Mouse (Mus musculus) heart, embryonic 16.5 days (tissue): ENCODE results near the gene Tbc1d30. TPM values are rescaled to one million over a fixed set of nuclear protein-coding genes. Genes with fewer than 3 reads are reported as not detected.
A peak's percentile ranks its signal among the peaks of the same experiment; 100 is the strongest.

Experiments
- ATAC-seq: fragments of 200-750 bp; cut with Nextera tagmentation; replicated peaks from 2 replicates; pipeline ENCODE4 v1.8.0; 2017; ENCODE audit warnings: moderate number of reproducible peaks; ENCODE audit not compliant: insufficient read depth, low FRiP score; ENCODE audit errors: extremely low read depth
- H3K27ac ChIP-seq: fragments of 300-500 bp; sonication (generic); 2 replicates; pipeline ENCODE4 v1.5.1; 2014; ENCODE audit warnings: mild to moderate bottlenecking, low read length, control low read depth, moderate library complexity
- H3K27me3 ChIP-seq: fragments of 300-500 bp; sonication (generic); 2 replicates; pipeline ENCODE4 v1.6.1; 2014; ENCODE audit warnings: low read length, mixed read lengths; ENCODE audit not compliant: control insufficient read depth, insufficient read depth
- H3K36me3 ChIP-seq: fragments of 300-500 bp; sonication (generic); 2 replicates; pipeline ENCODE4 v1.6.1; 2014; ENCODE audit not compliant: control insufficient read depth, insufficient read depth
- H3K4me1 ChIP-seq: fragments of 300-500 bp; sonication (generic); 2 replicates; pipeline ENCODE4 v1.6.1; 2014; ENCODE audit warnings: low read length, mixed read lengths; ENCODE audit not compliant: control insufficient read depth, insufficient read depth
- H3K4me2 ChIP-seq: fragments of 300-500 bp; sonication (generic); 2 replicates; pipeline ENCODE4 v1.6.1; 2014; ENCODE audit warnings: low read depth, mild to moderate bottlenecking, control low read depth, low read length
- H3K4me3 ChIP-seq: fragments of 300-500 bp; sonication (generic); 2 replicates; pipeline ENCODE4 v1.5.1; 2014; ENCODE audit warnings: mild to moderate bottlenecking, control low read depth, low read length
- H3K9ac ChIP-seq: fragments of 300-500 bp; sonication (generic); 2 replicates; pipeline ENCODE4 v1.6.1; 2014; ENCODE audit warnings: low read length, control low read depth
- H3K9me3 ChIP-seq: fragments of 300-500 bp; sonication (generic); replicated peaks from 2 replicates; pipeline ENCODE4 v1.6.1; 2016; ENCODE audit warnings: low read length; ENCODE audit not compliant: control insufficient read depth
- WGBS: fragments of 180-500 bp; shearing (Covaris S2); extraction: QIAGEN DNeasy Blood & Tissue Kit; methylation state at CpG from one replicate; pipeline ENCODE4 v1.1.7; 2014; 5-methylcytosine and 5-hydroxymethylcytosine counted together
- polyA plus RNA-seq: library from polyadenylated mRNA; unstranded; fragments of >200 nt; fragmentation: Nextera tagmentation; extraction: Ambion mirVana; gene quantifications from 2 replicates; pipeline ENCODE4 v1.2.1, GENCODE M21; 2015

The Tbc1d30 gene
- polyA plus RNA-seq, 1 experiment from 2014 or later: 1.2 TPM

DNA sequence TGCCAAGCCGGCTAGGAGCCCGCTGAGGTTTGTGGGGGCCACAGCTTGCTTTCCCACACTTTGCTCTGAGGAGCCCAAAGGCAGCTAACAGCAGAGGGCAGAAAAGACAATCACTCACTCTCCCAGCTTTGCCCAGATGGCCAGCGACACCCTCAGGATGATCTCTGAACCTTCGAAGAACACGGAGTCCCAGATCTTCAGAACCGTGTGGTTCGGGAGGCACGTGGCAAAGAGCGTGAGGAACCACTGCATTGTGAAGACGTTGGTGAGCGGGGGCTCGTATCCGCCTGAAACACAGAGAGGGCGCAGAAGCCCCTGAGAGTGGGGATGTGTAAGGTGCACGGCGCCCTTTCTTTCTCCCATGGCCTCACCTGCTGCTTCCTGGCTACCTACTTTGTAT is 56.6 kb downstream of the Tbc1d30 start:
- Histone ChIP-seq H3K27ac (no peak overlapping the region), H3K4me1 (peaks cover 19% of the 10 kb centered on the region), H3K4me3 (no peak overlapping the region), H3K4me2 (no peak overlapping the region), H3K36me3 (no peaks in the 10 kb centered on the region), H3K9ac (no peak overlapping the region), H3K9me3 (no peaks in the 10 kb centered on the region; the same call in 1 of the 2 replicates), H3K27me3 (no peaks in the 10 kb centered on the region)
- 64% methylated on average over 16 of the region's 16 CpGs for WGBS
- ATAC-seq: no peak

DNA sequence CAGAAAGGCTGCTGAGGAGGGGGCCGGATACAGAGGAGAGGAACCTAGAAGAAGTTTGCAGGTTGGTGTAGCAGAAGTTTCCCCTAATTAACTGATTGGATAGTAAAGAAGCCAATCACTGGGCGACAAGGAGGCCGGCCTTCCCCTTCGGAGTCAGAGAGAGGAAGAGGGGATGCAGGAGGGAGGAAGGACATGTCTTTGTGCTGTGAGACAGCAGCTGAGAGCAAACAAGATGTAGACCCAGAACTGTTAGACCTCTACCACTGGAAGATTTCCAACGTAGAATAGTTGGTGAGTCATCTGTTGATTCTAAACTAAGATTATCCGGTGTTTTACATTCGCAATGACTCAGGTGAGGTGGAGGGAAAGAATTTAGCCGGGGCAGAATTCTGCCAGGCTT is 57.2 kb downstream of the Tbc1d30 start:
- no peak overlapping the region for H3K27ac ChIP-seq
- no peaks in the 10 kb centered on the region; the same call in 1 of the 2 replicates for H3K9me3 ChIP-seq
- H3K27me3 ChIP-seq: no peaks in the 10 kb centered on the region
- H3K9ac ChIP-seq: no peak overlapping the region
- no peaks in the 10 kb centered on the region for H3K36me3 ChIP-seq
- 68% methylated on average over 8 of the region's 8 CpGs for WGBS
- no peak for ATAC-seq
- H3K4me3 ChIP-seq: no peak overlapping the region
- no peak overlapping the region for H3K4me2 ChIP-seq
- H3K4me1 ChIP-seq: peaks cover 19% of the 10 kb centered on the region

DNA sequence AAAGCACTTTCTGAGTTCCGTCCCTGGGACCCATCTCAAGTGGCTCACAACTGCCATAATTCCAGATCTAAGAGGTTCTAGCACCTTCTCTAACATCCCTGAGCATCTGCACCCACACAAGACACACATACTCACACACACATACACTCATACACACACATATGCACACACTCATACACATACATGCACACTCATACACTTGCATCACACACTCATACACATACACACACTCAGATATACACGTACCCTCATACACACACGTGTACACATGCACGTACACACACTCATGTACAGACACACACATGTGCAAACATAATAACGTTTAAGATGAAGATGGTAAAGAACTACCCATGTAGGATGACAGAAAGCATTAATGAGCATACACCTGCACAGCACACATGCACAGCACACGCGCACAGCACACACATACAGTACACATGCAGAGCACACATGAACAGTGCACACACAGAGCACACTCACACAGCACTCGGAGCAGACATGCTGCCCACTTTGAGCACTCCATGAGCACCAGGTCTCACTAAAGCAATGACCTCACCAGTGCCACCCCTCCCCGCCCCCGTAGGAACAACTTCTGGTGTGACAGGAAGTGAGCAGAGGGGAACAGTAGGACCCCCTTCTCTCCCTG is 59.7 kb downstream of the Tbc1d30 start:
- H3K4me2 ChIP-seq: no peak overlapping the region

DNA sequence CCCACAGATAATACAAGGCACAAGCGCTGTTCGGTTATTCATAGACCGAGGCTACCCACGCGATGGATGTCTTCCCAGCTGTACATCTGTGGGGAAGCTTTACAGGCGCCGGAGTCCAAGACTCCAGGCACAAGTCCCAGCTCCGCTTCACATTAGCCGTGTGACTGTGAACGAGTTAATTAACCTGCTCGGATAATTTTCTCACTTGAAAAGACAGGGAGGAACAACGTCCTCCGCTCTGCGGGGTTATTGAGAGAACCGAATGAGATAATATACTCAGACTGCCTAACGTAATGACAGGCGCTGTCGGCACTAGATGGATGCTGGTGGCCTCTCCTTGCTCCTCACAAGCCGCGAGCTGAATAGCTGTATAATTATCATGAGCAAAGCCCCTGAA is 60.4 kb downstream of the Tbc1d30 start:
- Histone ChIP-seq H3K27me3 (no peaks in the 10 kb centered on the region), H3K4me1 (peaks cover 11% of the 10 kb centered on the region)

More for the DNA sequence above, 59.7 kb downstream of the Tbc1d30 start:
- 80% methylated on average over 10 of the region's 10 CpGs for WGBS
- Histone ChIP-seq H3K9me3 (no peaks in the 10 kb centered on the region; the same call in 1 of the 2 replicates), H3K27me3 (no peaks in the 10 kb centered on the region), H3K36me3 (no peaks in the 10 kb centered on the region), H3K4me3 (no peak overlapping the region), H3K27ac (no peak overlapping the region), H3K9ac (no peak overlapping the region), H3K4me1 (peaks cover 11% of the 10 kb centered on the region)
- no peak for ATAC-seq

DNA sequence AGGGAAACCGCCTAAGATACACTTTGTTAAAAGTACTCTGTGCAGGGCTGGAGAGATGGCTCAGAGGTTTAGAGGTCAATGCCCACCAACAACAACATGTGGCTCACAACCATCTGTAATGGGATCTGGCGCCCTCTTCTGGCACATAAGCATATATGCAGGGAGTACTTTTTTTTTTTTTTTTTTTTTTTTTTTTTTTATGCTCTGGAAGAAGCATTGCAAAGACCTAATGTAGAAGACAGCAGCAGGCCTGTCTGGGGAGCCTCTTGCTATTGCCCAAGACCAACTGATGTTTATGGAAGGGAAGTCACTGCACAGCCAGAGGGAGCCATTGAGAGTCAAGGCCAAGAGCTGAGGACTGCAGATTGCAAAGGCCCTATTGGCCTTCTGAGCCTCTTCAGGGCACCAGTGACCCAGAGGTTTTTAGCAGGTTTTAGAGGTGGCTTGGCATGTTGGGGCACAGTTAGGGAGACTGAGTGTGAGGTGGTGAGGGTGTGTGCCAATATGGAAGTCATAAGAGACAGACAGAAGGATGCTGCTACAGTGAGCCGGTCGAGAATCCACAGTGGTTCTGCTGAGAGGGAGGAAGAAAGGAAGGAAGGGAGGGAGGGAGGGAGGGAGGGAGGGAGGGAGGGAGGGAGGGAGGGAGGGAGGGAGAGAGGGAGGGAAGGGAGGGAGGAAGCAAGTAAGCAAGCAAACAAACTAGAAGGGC is 61.0 kb downstream of the Tbc1d30 start:
- Histone ChIP-seq H3K27me3 (no peaks in the 10 kb centered on the region), H3K9ac (no peak overlapping the region), H3K4me3 (no peak overlapping the region), H3K36me3 (no peaks in the 10 kb centered on the region), H3K4me2 (no peak overlapping the region), H3K27ac (no peak overlapping the region), H3K4me1 (peaks cover 11% of the 10 kb centered on the region), H3K9me3 (no peaks in the 10 kb centered on the region; the same call in 1 of the 2 replicates)
- no peak for ATAC-seq
- WGBS: 49% methylated on average over 4 of the region's 4 CpGs

More for the DNA sequence above, 60.4 kb downstream of the Tbc1d30 start:
- 42% methylated on average over 20 of the region's 20 CpGs for WGBS
- Histone ChIP-seq H3K4me2 (peak overlapping the region; percentile 44), H3K9ac (no peak overlapping the region), H3K4me3 (no peak overlapping the region; the same call in 1 of the 2 replicates), H3K36me3 (no peaks in the 10 kb centered on the region), H3K9me3 (no peaks in the 10 kb centered on the region; the same call in 1 of the 2 replicates), H3K27ac (no peak overlapping the region)
- ATAC-seq: 0 out of 2 replicates have a peak, but pooled peaks have one; percentile 14

DNA sequence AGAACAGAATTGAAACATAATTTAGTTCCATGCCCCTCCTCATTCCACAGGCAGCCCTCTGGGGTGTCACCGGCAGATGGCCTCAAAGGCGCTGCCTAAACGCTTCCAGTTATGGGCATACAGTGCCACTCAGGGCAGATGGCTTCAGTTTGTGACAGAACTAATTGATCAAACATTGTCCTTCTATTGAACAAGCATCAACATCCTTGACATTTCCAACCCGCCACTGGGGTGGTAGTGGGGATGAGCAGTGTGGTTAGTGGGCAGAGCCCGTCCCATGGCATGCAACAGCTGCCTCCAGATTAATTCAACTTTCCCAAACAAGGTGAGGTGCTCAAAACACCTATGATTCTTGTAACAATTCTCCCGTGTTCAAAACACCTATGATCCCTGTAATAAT is 68.2 kb downstream of the Tbc1d30 start:
- no peak overlapping the region for H3K4me3 ChIP-seq
- H3K27ac ChIP-seq: no peak overlapping the region
- no peak overlapping the region for H3K9ac ChIP-seq
- ATAC-seq: no peak
- H3K4me2 ChIP-seq: no peak overlapping the region
- H3K4me1 ChIP-seq: no peaks in the 10 kb centered on the region
- H3K36me3 ChIP-seq: no peaks in the 10 kb centered on the region
- WGBS: 89% methylated on average over 6 of the region's 6 CpGs
- no peaks in the 10 kb centered on the region for H3K9me3 ChIP-seq
- H3K27me3 ChIP-seq: no peaks in the 10 kb centered on the region

DNA sequence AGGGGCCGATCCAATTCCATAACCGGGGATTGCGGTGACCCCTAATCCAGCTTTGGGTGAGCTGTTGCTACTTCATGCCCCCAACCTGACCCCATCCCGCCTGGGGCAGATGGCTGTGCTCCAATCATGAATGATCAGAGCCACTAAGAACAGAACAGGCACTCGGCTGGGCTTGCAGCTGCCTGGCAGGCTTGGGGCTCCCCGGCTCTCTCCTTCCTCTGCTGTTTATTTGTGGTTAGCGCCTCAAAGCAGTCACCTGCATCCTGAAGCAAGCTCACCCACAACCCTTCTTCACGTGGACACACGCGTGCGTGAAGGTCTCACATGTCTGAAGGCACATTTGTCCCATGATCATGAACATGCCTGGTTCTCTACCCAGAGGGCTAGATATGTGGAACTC is 68.6 kb downstream of the Tbc1d30 start:
- Histone ChIP-seq H3K27me3 (no peaks in the 10 kb centered on the region), H3K36me3 (no peaks in the 10 kb centered on the region), H3K27ac (no peak overlapping the region), H3K9me3 (no peaks in the 10 kb centered on the region), H3K9ac (no peak overlapping the region), H3K4me1 (no peaks in the 10 kb centered on the region), H3K4me2 (no peak overlapping the region), H3K4me3 (no peak overlapping the region)
- ATAC-seq: peak; percentile 55
- 81% methylated on average over 11 of the region's 11 CpGs for WGBS

DNA sequence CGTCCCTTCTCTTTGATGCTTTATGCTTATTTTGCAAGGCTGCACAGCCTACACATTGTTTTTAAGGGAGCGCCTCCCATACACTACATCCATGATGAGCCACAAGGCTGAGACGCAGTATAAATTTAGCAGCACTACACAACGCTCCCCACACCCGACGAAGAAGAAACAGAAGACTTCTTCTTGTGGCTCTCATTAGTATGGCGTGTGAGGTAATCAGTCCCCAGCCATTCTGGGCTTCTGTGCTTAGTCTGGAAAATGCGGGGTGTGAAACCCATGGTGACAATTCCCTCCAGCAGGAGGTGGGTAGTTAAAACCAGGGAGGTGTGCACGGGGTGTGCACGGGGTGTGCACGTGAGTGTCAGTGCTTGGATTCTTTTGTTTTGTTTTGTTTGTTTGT is 70.1 kb downstream of the Tbc1d30 start:
- no peak for ATAC-seq
- Histone ChIP-seq H3K4me2 (no peak overlapping the region), H3K27me3 (no peaks in the 10 kb centered on the region), H3K4me3 (no peak overlapping the region), H3K27ac (no peak overlapping the region), H3K9ac (no peak overlapping the region), H3K36me3 (no peaks in the 10 kb centered on the region), H3K9me3 (no peaks in the 10 kb centered on the region), H3K4me1 (no peaks in the 10 kb centered on the region)
- WGBS: 77% methylated on average over 11 of the region's 11 CpGs

DNA sequence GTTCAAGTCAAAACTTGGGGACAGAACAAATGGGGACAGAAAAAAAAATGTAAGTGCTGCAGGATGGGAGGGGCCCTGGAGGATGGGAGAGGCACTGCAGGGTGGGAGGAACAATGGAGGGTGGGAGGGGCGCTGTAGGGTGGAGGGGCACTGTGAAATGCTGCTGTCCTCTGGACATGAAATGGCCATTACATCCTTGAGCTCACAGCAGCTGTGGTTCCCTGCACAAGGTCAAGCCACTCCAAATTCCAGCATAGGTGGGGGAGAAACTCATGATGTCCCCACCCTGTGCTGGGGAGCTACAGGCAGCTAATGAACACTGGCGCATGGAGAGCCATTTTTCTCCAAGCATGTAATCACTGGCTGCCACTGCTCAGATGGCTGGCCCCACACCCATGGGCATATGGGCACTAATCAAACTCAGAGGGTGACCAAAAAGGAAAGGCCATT is 74.0 kb downstream of the Tbc1d30 start:
- no peaks in the 10 kb centered on the region for H3K27me3 ChIP-seq
- ATAC-seq: no peak
- H3K9ac ChIP-seq: no peak overlapping the region
- no peaks in the 10 kb centered on the region; the same call in 1 of the 2 replicates for H3K9me3 ChIP-seq
- H3K36me3 ChIP-seq: peaks cover 8% of the 10 kb centered on the region
- H3K27ac ChIP-seq: no peak overlapping the region
- no peak overlapping the region for H3K4me2 ChIP-seq
- WGBS: 80% methylated on average over 2 of the region's 2 CpGs
- no peak overlapping the region for H3K4me3 ChIP-seq
- no peaks in the 10 kb centered on the region for H3K4me1 ChIP-seq
